Mouse (Mus musculus) hematopoietic stem cell, adult 5-6 weeks (primary cell): ENCODE measurements around the gene Atat1. TPM values are rescaled to one million over a fixed set of nuclear protein-coding genes. Genes with fewer than 3 reads are reported as not detected.

Source experiments
- ATAC-seq, 2 experiments: fragments of 125-278 bp in 1 of 2; replicated peaks in 1 of 2; 2 replicates each; pipeline ENCODE4 v1.8.0; 2016 to 2017; ENCODE audit warnings: inconsistent platforms in 2 of 2, mild to moderate bottlenecking in 2 of 2, moderate number of reproducible peaks in 2 of 2, low read depth in 1 of 2, moderate TSS enrichment in 1 of 2; ENCODE audit not compliant: low FRiP score in 2 of 2, poor library complexity in 2 of 2, severe bottlenecking in 2 of 2, insufficient read depth in 1 of 2, low TSS enrichment in 1 of 2
- total RNA-seq: library from RNA; stranded (forward); fragments of 172-1452, 232-1000 nt; gene quantifications from 2 replicates; pipeline ENCODE4 v1.2.3, GENCODE M21; 2017

The Atat1 gene
- total RNA-seq, 1 experiment from 2014 or later = 13.0 TPM

GRCm38 (mm10) chr17:35919864-35920301 is 10.0 kb upstream of the Atat1 start:
- no peak for ATAC-seq

- peak; percentile 25 to 41 for ATAC-seq
These were observed 9.3 kb upstream of the Atat1 start for GRCm38 (mm10) chr17:35919060-35919715.

- ATAC-seq = no peak
These were observed 8.6 kb upstream of the Atat1 start for GRCm38 (mm10) chr17:35918276-35919059.

GRCm38 (mm10) chr17:35917463-35918251 is 7.8 kb upstream of the Atat1 start:
- no peak for ATAC-seq

- ATAC-seq = peak in 1 of 2 experiments; percentile 1; a peak in 1 of 4 replicates
These were observed 7.2 kb upstream of the Atat1 start for GRCm38 (mm10) chr17:35917143-35917462.

GRCm38 (mm10) chr17:35916297-35917142 is 6.6 kb upstream of the Atat1 start, which contains the start of the genes Mrps18b and Ppp1r10:
Mrps18b (minus strand) TSS chr17:35916389.
Ppp1r10 (plus strand) TSS chr17:35916434.
- ATAC-seq = peak; percentile 79 to 84

- peak in 1 of 2 experiments; percentile 4; a peak in 2 of 4 replicates for ATAC-seq
These were observed 5.8 kb upstream of the Atat1 start for GRCm38 (mm10) chr17:35915538-35916296.

- no peak for ATAC-seq
These were observed 5.1 kb upstream of the Atat1 start for GRCm38 (mm10) chr17:35914975-35915374.

GRCm38 (mm10) chr17:35909186-35909918 is 523 bp downstream of the Atat1 start:
- 0 out of 4 replicates have a peak, but pooled peaks of 1 of the 2 experiments have one; percentile 3 for ATAC-seq

- ATAC-seq = no peak
These were observed 2.3 kb downstream of the Atat1 start for GRCm38 (mm10) chr17:35907609-35908008.

- no peak for ATAC-seq
These were observed 4.3 kb downstream of the Atat1 start for GRCm38 (mm10) chr17:35905587-35905986.

GRCm38 (mm10) chr17:35903992-35904355 is 5.9 kb downstream of the Atat1 start:
- ATAC-seq = peak; percentile 41 to 53

GRCm38 (mm10) chr17:35903343-35903991 is 6.4 kb downstream of the Atat1 start:
- peak; percentile 29 to 33 for ATAC-seq

- no peak for ATAC-seq
These were observed 9.2 kb downstream of the Atat1 start for GRCm38 (mm10) chr17:35900636-35901035.
